Mouse (Mus musculus): Measurements from ENCODE around the gene Gabpb2.

DNA sequence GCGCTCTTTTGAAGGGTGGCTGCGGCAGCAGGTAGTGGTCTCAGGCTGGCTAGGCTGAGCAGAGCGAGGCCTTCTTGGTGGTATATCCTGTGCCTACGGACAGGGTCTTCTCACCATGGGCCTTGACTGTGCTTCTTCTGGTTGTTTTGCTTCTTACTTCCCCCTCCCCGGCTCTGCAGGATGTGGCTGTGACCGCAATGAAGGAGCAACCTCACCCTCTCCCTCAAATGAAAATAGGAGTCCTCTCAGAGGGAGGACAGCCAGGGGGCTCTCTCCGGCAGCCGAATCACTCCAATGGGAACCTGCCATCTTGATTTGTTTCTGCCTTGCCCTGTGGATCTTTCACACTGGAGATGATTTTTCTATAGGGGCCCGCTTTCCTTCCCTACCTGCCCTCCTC, 76.2 kb downstream of the Gabpb2 start:
- no peak for TF ChIP-seq CTCF (IDR thresholded peaks at IDR 0.05)
- no peak for TF ChIP-seq EP300 (IDR thresholded peaks at IDR 0.05)

All from lung, postnatal 0 days (tissue).